Mouse (Mus musculus): ENCODE measurements around the gene Slc24a4. TPM values are rescaled to one million over a fixed set of nuclear protein-coding genes. Genes with fewer than 3 reads are reported as not detected.

Slc24a4 gene
- polyA plus RNA-seq, 1 experiment from 2014 or later = 1.2 TPM

DNA sequence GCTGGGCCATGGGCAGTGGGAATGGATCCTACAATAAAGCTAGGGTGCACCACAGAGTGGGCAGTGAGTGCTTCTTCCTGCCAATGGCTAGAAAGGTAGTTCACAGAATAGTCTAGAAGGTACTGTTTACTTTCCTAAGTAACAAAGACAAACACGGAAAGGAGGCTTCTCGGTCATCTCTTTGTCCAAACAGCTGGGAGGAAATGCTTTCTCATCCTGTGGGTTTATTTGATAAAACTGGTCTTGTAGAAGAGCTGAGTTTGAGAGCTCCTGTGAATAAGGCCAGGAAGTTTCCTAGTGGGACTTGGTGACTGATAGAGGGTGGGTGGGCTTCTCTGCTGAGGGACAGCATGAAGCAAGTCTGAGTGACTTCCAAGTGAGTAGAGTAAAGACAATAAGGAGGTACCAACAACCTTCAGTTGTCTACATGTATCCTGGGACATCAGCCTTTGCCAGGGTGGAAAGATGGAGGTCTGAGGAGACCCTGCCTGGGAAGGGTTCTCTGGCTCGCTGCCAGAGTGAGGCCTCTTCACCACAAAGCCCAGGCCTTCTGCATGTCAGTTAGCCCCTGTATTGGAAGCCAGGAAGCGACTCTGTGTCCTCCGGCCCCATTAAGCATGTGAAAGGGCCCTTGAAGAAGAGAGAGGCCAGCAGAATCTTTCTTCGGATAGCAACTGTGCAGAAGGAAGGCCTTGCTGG lies 159.5 kb downstream of the Slc24a4 start:
- Histone ChIP-seq H3K9ac (replicated peaks; ENCODE audit: low read length) (no peak overlapping the region), H3K27ac (replicated peaks; ENCODE audit: low read depth, low read length) (no peak overlapping the region), H3K36me3 (ENCODE audit: control insufficient read depth, insufficient read depth, low read length) (no peaks in the 10 kb centered on the region), H3K4me3 (replicated peaks; ENCODE audit: low read depth, low read length) (no peak overlapping the region), H3K4me2 (ENCODE audit: low read length) (no peak overlapping the region), H3K9me3 (ENCODE audit: control insufficient read depth, low read length) (no peaks in the 10 kb centered on the region), H3K27me3 (ENCODE audit: control insufficient read depth, insufficient read depth, low read length) (peaks cover 4% of the 10 kb centered on the region; the same call in 1 of the 2 replicates), H3K4me1 (ENCODE audit: control insufficient read depth, insufficient read depth, low read length) (peaks cover 9% of the 10 kb centered on the region)
- WGBS = 77% methylated on average over 6 of the region's 6 CpGs
- no peak for DNase-seq
- no peak for ATAC-seq (ENCODE audit: low FRiP score, low TSS enrichment)

- Histone ChIP-seq H3K27ac (replicated peaks; ENCODE audit: low read depth, low read length) (no peak overlapping the region), H3K9ac (replicated peaks; ENCODE audit: low read length) (no peak overlapping the region), H3K4me2 (ENCODE audit: low read length) (no peak overlapping the region), H3K27me3 (ENCODE audit: control insufficient read depth, insufficient read depth, low read length) (no peaks in the 10 kb centered on the region; the same call in 1 of the 2 replicates), H3K4me1 (ENCODE audit: control insufficient read depth, insufficient read depth, low read length) (peaks cover 1% of the 10 kb centered on the region), H3K36me3 (ENCODE audit: control insufficient read depth, insufficient read depth, low read length) (no peaks in the 10 kb centered on the region), H3K9me3 (ENCODE audit: control insufficient read depth, low read length) (no peaks in the 10 kb centered on the region), H3K4me3 (replicated peaks; ENCODE audit: low read depth, low read length) (no peak overlapping the region)
- WGBS = 36% methylated on average over 2 of the region's 2 CpGs
- no peak for ATAC-seq (ENCODE audit: low FRiP score, low TSS enrichment)
- DNase-seq = no peak
Measured at GRCm38 (mm10) chr12:102288846-102289245, 160.3 kb downstream of the Slc24a4 start.

DNA sequence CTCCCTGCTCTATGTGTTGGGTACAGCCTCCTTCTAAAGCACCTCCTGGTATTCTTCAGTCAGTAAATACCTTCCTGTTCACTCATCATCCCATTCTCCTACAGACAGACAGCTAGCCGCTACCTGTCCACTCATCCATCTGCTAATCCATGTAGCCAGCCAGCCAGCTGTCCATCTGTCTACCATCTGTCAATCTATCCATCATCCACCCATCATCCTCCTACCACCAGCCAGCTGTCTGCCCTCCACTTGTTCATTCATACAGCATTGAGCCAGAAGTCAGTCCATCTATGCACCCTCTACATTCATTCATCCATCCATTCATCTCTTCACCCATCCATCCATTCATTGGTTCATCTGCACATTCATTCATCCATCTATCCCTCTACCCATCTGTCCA lies 161.0 kb downstream of the Slc24a4 start:
- Histone ChIP-seq H3K4me3 (replicated peaks; ENCODE audit: low read depth, low read length) (no peak overlapping the region), H3K27me3 (ENCODE audit: control insufficient read depth, insufficient read depth, low read length) (no peaks in the 10 kb centered on the region), H3K36me3 (ENCODE audit: control insufficient read depth, insufficient read depth, low read length) (no peaks in the 10 kb centered on the region), H3K9ac (replicated peaks; ENCODE audit: low read length) (no peak overlapping the region), H3K4me2 (ENCODE audit: low read length) (no peak overlapping the region), H3K4me1 (ENCODE audit: control insufficient read depth, insufficient read depth, low read length) (no peaks in the 10 kb centered on the region), H3K9me3 (ENCODE audit: control insufficient read depth, low read length) (no peaks in the 10 kb centered on the region), H3K27ac (replicated peaks; ENCODE audit: low read depth, low read length) (no peak overlapping the region)
- 89% methylated on average over 1 of the region's 1 CpGs for WGBS
- no peak for DNase-seq
- ATAC-seq (ENCODE audit: low FRiP score, low TSS enrichment) = no peak

DNA sequence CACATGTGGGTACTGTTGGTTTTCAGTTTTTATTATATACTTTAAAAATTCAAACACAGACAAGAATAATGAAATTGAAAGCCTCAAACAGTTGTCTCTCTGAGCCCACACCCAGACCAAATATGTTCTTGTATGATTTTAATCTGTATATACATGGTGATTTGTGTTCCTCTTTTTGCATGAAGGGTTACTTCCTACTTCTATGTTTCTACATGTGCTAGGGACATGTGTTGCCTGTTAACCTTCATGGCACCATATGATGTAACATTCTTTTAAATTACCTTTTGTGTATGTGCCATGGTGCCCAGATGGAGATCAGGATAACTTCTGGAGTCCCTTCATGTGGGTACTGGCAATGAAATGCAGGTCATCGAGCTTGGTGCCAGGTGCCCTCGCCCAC lies 162.1 kb downstream of the Slc24a4 start:
- H3K9me3 ChIP-seq (ENCODE audit: control insufficient read depth, low read length) = no peaks in the 10 kb centered on the region
- ATAC-seq (ENCODE audit: low FRiP score, low TSS enrichment) = no peak
- no peaks in the 10 kb centered on the region for H3K36me3 ChIP-seq (ENCODE audit: control insufficient read depth, insufficient read depth, low read length)
- H3K4me2 ChIP-seq (ENCODE audit: low read length) = no peak overlapping the region
- H3K27me3 ChIP-seq (ENCODE audit: control insufficient read depth, insufficient read depth, low read length) = no peaks in the 10 kb centered on the region
- H3K4me3 ChIP-seq (replicated peaks; ENCODE audit: low read depth, low read length) = no peak overlapping the region
- WGBS = 87% methylated on average over 2 of the region's 2 CpGs
- DNase-seq = no peak
- H3K4me1 ChIP-seq (ENCODE audit: control insufficient read depth, insufficient read depth, low read length) = no peaks in the 10 kb centered on the region
- no peak overlapping the region for H3K27ac ChIP-seq (replicated peaks; ENCODE audit: low read depth, low read length)
- H3K9ac ChIP-seq (replicated peaks; ENCODE audit: low read length) = no peak overlapping the region

GRCm38 (mm10) chr12:102291686-102292085 lies 163.2 kb downstream of the Slc24a4 start:
- no peaks in the 10 kb centered on the region for H3K9me3 ChIP-seq (ENCODE audit: control insufficient read depth, low read length)
- H3K36me3 ChIP-seq (ENCODE audit: control insufficient read depth, insufficient read depth, low read length) = no peaks in the 10 kb centered on the region
- H3K27me3 ChIP-seq (ENCODE audit: control insufficient read depth, insufficient read depth, low read length) = no peaks in the 10 kb centered on the region
- H3K4me1 ChIP-seq (ENCODE audit: control insufficient read depth, insufficient read depth, low read length) = no peaks in the 10 kb centered on the region
- no peak overlapping the region for H3K4me3 ChIP-seq (replicated peaks; ENCODE audit: low read depth, low read length)
- 56% methylated on average over 6 of the region's 6 CpGs for WGBS
- no peak for DNase-seq
- no peak overlapping the region for H3K4me2 ChIP-seq (ENCODE audit: low read length)
- no peak overlapping the region for H3K9ac ChIP-seq (replicated peaks; ENCODE audit: low read length)
- no peak overlapping the region for H3K27ac ChIP-seq (replicated peaks; ENCODE audit: low read depth, low read length)
- no peak for ATAC-seq (ENCODE audit: low FRiP score, low TSS enrichment)

GRCm38 (mm10) chr12:102292501-102293215 lies 164.1 kb downstream of the Slc24a4 start:
- DNase-seq = no peak
- no peaks in the 10 kb centered on the region for H3K27me3 ChIP-seq (ENCODE audit: control insufficient read depth, insufficient read depth, low read length)
- H3K4me2 ChIP-seq (ENCODE audit: low read length) = no peak overlapping the region
- no peaks in the 10 kb centered on the region for H3K4me1 ChIP-seq (ENCODE audit: control insufficient read depth, insufficient read depth, low read length)
- no peak overlapping the region for H3K4me3 ChIP-seq (replicated peaks; ENCODE audit: low read depth, low read length)
- H3K36me3 ChIP-seq (ENCODE audit: control insufficient read depth, insufficient read depth, low read length) = no peaks in the 10 kb centered on the region
- no peak overlapping the region for H3K9ac ChIP-seq (replicated peaks; ENCODE audit: low read length)
- no peak for ATAC-seq (ENCODE audit: low FRiP score, low TSS enrichment)
- H3K9me3 ChIP-seq (ENCODE audit: control insufficient read depth, low read length) = no peaks in the 10 kb centered on the region
- H3K27ac ChIP-seq (replicated peaks; ENCODE audit: low read depth, low read length) = no peak overlapping the region
- 84% methylated on average over 7 of the region's 7 CpGs for WGBS

- Histone ChIP-seq H3K9ac (replicated peaks; ENCODE audit: low read length) (no peak overlapping the region), H3K27ac (replicated peaks; ENCODE audit: low read depth, low read length) (no peak overlapping the region), H3K9me3 (ENCODE audit: control insufficient read depth, low read length) (no peaks in the 10 kb centered on the region), H3K27me3 (ENCODE audit: control insufficient read depth, insufficient read depth, low read length) (no peaks in the 10 kb centered on the region), H3K4me3 (replicated peaks; ENCODE audit: low read depth, low read length) (no peak overlapping the region), H3K36me3 (ENCODE audit: control insufficient read depth, insufficient read depth, low read length) (no peaks in the 10 kb centered on the region), H3K4me2 (ENCODE audit: low read length) (no peak overlapping the region), H3K4me1 (ENCODE audit: control insufficient read depth, insufficient read depth, low read length) (no peaks in the 10 kb centered on the region)
- 83% methylated on average over 5 of the region's 5 CpGs for WGBS
- ATAC-seq (ENCODE audit: low FRiP score, low TSS enrichment) (no peak), DNase-seq (no peak)
Measured at GRCm38 (mm10) chr12:102294634-102295033, 166.1 kb downstream of the Slc24a4 start.

- H3K9ac ChIP-seq (replicated peaks; ENCODE audit: low read length) = no peak overlapping the region
- H3K27ac ChIP-seq (replicated peaks; ENCODE audit: low read depth, low read length) = no peak overlapping the region
- no peak overlapping the region for H3K4me2 ChIP-seq (ENCODE audit: low read length)
- no peak for DNase-seq
- 82% methylated on average over 7 of the region's 7 CpGs for WGBS
- no peak overlapping the region for H3K4me3 ChIP-seq (replicated peaks; ENCODE audit: low read depth, low read length)
- no peak for ATAC-seq (ENCODE audit: low FRiP score, low TSS enrichment)
- H3K9me3 ChIP-seq (ENCODE audit: control insufficient read depth, low read length) = no peaks in the 10 kb centered on the region
- H3K27me3 ChIP-seq (ENCODE audit: control insufficient read depth, insufficient read depth, low read length) = no peaks in the 10 kb centered on the region
- H3K4me1 ChIP-seq (ENCODE audit: control insufficient read depth, insufficient read depth, low read length) = no peaks in the 10 kb centered on the region
- H3K36me3 ChIP-seq (ENCODE audit: control insufficient read depth, insufficient read depth, low read length) = no peaks in the 10 kb centered on the region
Measured at GRCm38 (mm10) chr12:102295230-102295629, 166.7 kb downstream of the Slc24a4 start.

GRCm38 (mm10) chr12:102295662-102296061 lies 167.1 kb downstream of the Slc24a4 start:
- Histone ChIP-seq H3K9me3 (ENCODE audit: control insufficient read depth, low read length) (no peaks in the 10 kb centered on the region), H3K4me3 (replicated peaks; ENCODE audit: low read depth, low read length) (no peak overlapping the region), H3K27me3 (ENCODE audit: control insufficient read depth, insufficient read depth, low read length) (no peaks in the 10 kb centered on the region), H3K36me3 (ENCODE audit: control insufficient read depth, insufficient read depth, low read length) (no peaks in the 10 kb centered on the region), H3K4me2 (ENCODE audit: low read length) (no peak overlapping the region), H3K9ac (replicated peaks; ENCODE audit: low read length) (no peak overlapping the region), H3K27ac (replicated peaks; ENCODE audit: low read depth, low read length) (no peak overlapping the region), H3K4me1 (ENCODE audit: control insufficient read depth, insufficient read depth, low read length) (no peaks in the 10 kb centered on the region)
- DNase-seq (no peak), ATAC-seq (ENCODE audit: low FRiP score, low TSS enrichment) (no peak)
- WGBS = 88% methylated on average over 8 of the region's 8 CpGs
